Mouse (Mus musculus): ENCODE data around the gene Kcnmb1.

Gene Kcnmb1

DNA sequence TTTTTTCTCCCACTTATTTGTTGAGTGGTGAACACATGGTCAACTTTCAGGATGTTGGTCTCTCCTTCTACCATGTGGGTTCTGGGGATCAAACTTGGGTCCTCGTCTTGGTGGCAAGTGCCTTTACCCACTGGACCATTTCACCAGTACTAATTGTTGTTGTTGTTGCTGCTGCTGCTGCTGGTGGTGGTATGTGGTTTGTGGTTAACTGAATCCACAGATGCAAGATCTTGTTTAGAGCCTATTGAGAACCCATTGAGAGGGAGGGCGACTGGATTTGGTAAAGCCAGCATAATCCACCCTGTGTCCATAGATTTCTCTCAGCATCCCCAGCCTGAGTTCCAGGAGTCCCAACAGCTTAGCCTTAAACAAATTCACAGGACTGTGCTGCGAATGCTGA lies 37.6 kb downstream of the Kcnmb1 start:
- DNase-seq (ENCODE audit: low spot score in 2 of 2) = no peak

DNA sequence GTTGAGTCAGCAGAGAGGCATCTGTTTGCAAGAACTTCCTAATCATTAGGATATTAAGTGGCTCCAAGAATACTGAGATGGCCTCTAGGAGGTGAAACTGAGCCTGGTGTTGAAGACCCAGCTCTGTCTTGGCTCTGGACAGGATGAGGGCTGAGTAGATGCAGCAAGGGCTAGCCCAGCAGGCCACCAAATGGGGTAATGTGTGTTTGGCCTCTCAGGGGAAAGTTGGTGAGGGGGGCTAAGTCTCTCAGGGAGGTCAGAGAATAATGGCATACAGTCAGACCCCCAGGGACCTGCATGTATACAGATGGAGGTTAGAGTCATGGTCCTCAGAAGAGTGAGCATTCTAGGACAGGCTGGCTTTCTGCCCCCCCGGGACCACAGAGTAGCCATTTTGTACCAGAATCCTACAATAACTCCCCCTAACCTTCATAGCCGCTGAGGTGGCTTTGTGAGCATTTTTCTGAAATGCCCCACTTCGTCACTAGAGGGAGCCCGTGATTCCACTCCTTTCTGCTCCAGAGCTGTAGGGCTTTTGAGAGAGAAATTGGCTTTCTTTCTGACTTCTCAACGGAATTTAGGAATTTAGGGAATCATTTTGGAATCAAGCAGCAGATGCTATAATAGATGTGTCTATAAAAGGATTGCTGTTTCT lies 39.3 kb downstream of the Kcnmb1 start:
- DNase-seq (ENCODE audit: low spot score in 2 of 2) = peak; percentile 57 to 62

DNA sequence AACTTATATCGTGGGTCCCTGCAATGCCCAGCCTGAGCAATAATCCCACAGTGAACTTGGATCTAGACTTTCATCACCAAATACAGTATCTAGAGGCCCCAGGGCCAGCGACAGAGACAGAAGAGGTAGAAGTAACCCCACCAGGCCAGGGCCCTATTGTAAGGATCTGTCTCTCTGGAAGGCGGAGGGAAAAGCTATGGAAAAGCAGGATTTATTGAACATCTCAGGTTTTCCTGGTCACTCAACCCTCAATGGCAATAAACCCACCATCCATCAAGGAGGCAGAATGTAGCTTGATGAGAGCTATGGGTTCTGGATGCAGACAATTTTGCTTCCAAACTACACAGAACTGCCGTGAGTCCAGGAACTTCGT lies 39.8 kb downstream of the Kcnmb1 start:
- DNase-seq (ENCODE audit: low spot score in 2 of 2) = no peak

DNA sequence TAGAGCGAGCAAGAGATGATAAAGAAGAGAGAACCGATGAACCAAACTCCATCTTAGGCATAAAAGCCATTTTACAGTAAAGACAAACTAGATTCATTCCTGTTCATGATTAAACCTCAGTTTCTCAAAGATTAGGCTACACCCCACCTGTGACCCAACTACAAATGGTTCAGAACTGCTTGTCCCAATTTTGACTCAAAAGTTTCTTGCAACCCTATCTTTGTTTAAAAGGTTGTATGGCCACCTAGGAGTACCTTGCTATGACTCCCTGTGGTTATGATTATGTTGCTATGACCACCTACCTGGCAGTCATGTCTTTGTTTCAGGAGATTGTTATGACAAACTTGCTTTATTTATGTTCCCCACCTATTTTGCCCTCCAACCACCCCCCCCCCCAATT lies 44.8 kb downstream of the Kcnmb1 start:
- DNase-seq (ENCODE audit: low spot score in 2 of 2) = no peak

DNA sequence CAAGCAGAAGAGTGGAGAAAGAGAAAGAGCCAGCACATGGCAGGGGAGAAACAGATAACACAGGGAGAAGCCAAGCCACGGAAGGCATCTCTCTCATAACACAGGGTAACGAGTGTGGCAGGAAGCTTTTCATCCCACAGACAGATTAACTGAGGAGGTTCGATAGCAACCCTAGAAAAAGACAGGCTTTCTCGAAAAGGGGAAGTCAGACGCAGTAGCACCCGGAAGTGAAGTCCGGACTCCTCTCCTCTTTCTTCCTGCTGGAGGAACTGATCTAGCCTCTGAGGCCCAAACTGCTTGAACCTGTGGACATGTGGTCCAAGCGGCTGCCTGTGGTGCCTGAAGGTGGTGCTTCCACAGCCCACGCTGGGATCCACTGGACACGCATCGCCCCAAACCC lies 45.4 kb downstream of the Kcnmb1 start:
- peak; percentile 58 to 63 for DNase-seq (ENCODE audit: low spot score in 2 of 2)

DNA sequence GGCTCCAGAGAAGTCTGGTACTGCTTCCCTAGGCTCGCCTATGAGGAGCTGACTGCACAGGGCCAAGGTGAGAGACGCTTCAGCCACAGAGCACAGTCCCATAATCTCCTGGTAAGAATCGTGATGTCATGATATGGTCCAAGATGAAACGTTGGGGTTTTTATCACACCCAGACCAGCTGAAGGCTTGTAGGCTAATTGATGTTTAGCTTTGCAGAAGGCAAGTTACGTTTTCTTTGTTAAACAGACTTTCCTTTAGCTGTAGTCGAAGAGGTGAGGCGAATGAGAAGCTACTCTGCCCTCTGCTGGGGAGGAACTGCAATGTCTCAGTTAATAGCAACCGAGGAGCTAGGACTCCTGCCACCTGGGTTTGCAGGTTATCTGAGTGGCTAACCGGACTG lies 45.9 kb downstream of the Kcnmb1 start:
- DNase-seq (ENCODE audit: low spot score in 2 of 2) = peak; percentile 73 to 78

GRCm38 (mm10) chr11:34009316-34010087 lies 46.7 kb downstream of the Kcnmb1 start:
- DNase-seq (ENCODE audit: low spot score in 2 of 2) = peak; percentile 11 to 12

- DNase-seq (ENCODE audit: low spot score in 2 of 2) = peak; percentile 9 to 22
These were observed 47.5 kb downstream of the Kcnmb1 start for GRCm38 (mm10) chr11:34010133-34010858.

DNA sequence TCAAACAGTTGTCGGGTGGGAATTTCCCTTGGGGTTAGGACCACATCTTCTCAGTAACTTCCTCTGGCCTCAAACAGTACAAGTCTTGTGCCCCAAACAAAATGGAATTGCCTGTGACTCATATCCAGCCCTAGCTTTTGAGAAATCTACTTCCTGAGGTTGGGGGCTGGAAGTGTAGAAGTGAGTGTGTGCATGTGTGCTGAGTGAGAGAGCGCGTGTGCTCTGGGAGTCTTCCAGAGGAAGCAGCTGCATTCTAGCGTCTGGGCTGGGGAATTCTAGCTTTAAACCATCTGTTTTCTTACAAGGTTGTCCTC lies 48.0 kb downstream of the Kcnmb1 start:
- peak; percentile 40 to 54 for DNase-seq (ENCODE audit: low spot score in 2 of 2)

DNA sequence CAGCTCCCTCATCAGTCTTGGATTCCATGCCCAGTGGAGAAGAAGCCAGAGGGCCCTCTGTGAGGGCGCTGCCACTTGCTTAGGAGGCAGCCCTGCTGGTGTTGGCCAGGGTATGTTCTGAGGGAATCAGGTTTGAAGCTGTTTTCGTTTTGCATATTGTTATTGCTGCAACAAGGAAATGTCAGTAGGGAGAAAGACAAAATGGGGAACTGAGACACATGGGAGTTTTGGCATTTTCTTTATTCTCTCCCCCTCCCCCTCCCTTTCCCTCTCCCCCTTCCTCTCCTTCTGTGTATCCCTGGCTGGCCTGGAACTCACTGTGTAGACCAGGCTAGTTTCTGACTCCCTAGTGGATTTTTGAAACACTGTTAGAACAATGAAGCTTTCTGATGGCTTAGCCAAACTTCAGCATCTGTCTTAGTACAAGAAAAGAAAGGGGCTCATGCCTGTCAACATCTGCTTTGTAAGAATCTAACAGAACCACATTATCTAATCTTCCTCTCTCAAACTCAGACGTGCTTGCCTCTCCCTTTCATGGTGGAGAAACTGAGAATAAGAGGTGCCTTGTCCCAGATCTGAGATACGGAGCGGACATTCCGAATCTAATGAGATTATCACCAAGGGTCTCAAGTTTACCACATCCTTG lies 49.3 kb downstream of the Kcnmb1 start:
- no peak for DNase-seq (ENCODE audit: low spot score in 2 of 2)
